ENCODE assay signal across 17 mouse cellular contexts in the genomic region with DNA sequence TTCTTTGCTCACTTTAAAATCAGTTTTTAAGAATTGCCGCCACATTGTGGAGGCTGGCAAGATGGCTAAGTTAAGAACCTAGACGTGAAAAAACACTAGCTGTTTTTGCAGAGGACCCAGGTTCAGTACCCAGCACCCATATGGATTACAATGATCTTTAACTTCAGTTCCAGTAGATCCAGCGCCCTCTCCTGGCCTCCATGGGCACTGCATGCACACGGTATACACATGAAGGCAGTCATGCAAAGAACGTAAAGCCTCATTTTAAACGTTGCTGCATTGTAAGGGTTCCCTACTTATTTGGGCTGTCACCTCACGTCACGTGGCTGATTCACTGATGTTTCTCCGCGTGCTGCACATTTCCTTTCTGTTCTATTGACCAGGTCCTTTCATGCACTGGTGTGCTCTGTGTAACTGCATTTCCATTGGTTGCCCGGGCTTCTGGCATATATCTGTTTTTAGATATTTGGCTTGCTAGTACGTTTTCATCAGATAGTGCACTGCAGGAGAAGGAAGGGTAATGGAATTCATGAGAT. TPM values are rescaled to one million over a fixed set of nuclear protein-coding genes. Genes with fewer than 3 reads are reported as not detected.
A peak's percentile ranks its signal among the peaks of the same experiment; 100 is the strongest.
DNase-seq lines count a peak whose midpoint lies in the region; ATAC-seq and TF ChIP-seq lines count a peak whose summit lies in the region.
"Had no signal": no experiment of that assay in that cellular context is flagged by ENCODE, and none has a peak within 500 bp of the region (broad histone marks: within the 10 kb centered on the region; RNA-seq: fewer than 3 reads in every experiment).

No protein-coding gene starts in this region.

- TF ChIP-seq POLR2A in spleen, adult 2 months (IDR thresholded peaks at IDR 0.05; ENCODE audit: low read depth, low read length), result no peak
- TF ChIP-seq POLR2A in testis, adult 2 months (IDR thresholded peaks at IDR 0.05; ENCODE audit: control insufficient read depth, low read depth, low read length), result no peak

- 70% methylated on average over 12 of the region's 12 CpGs for WGBS in intestine, postnatal 0 days
- 71% methylated on average over 12 of the region's 12 CpGs for WGBS in intestine, embryonic 15.5 days
- 83% methylated on average over 12 of the region's 12 CpGs for WGBS in spleen, adult 2 months

- no peaks in the 10 kb centered on the region for H3K36me3 ChIP-seq in intestine, postnatal 0 days (ENCODE audit: control insufficient read depth, insufficient read depth)
- no peaks in the 10 kb centered on the region for H3K36me3 ChIP-seq in intestine, embryonic 15.5 days
- no peaks in the 10 kb centered on the region for H3K36me3 ChIP-seq in spleen, adult 2 months (ENCODE audit: control insufficient read depth, insufficient read depth, low read length)
- no peaks in the 10 kb centered on the region for H3K36me3 ChIP-seq in testis, adult 2 months (ENCODE audit: control insufficient read depth, insufficient read depth, low read length)
- H3K36me3 ChIP-seq: embryonic facial prominence, embryonic 10.5 days; lung, embryonic 15.5 days; midbrain, embryonic 13.5 days; stomach, embryonic 15.5 days had no signal

- H3K9ac ChIP-seq in intestine, postnatal 0 days (ENCODE audit: low read depth, low read length), result no peak overlapping the region
- no peak overlapping the region for H3K9ac ChIP-seq in intestine, embryonic 15.5 days
- H3K9ac ChIP-seq: forebrain, embryonic 13.5 days; lung, embryonic 15.5 days; midbrain, embryonic 13.5 days; stomach, embryonic 15.5 days had no signal

- no peak for ATAC-seq in intestine, postnatal 0 days
- no peak for ATAC-seq in intestine, embryonic 15.5 days
- ATAC-seq in erythroblast, adult 5-6 weeks (replicated peaks; ENCODE audit: low FRiP score, poor library complexity, severe bottlenecking), result no peak
- ATAC-seq: forebrain, embryonic 13.5 days; midbrain, embryonic 13.5 days had no signal

- H3K4me3 ChIP-seq in intestine, postnatal 0 days (ENCODE audit: low read depth, low read length), result no peak overlapping the region
- no peak overlapping the region for H3K4me3 ChIP-seq in intestine, embryonic 15.5 days (replicated peaks)
- H3K4me3 ChIP-seq in spleen, adult 2 months (ENCODE audit: extremely low read depth, insufficient read depth, insufficient read length), result no peak overlapping the region
- no peak overlapping the region for H3K4me3 ChIP-seq in testis, adult 2 months (ENCODE audit: control insufficient read depth, low read depth, low read length)
- H3K4me3 ChIP-seq: embryonic facial prominence, embryonic 10.5 days; forebrain, embryonic 13.5 days; lung, embryonic 15.5 days; midbrain, embryonic 13.5 days; stomach, embryonic 15.5 days had no signal

- H3K27ac ChIP-seq in intestine, postnatal 0 days (ENCODE audit: low read depth, low read length), result no peak overlapping the region
- no peak overlapping the region for H3K27ac ChIP-seq in intestine, embryonic 15.5 days
- H3K27ac ChIP-seq in spleen, adult 2 months (ENCODE audit: insufficient read depth, low read length), result no peak overlapping the region
- H3K27ac ChIP-seq in testis, adult 2 months (ENCODE audit: control insufficient read depth, insufficient read depth, low read depth, low read length), result no peak overlapping the region
- H3K27ac ChIP-seq: embryonic facial prominence, embryonic 10.5 days; forebrain, embryonic 13.5 days; lung, embryonic 15.5 days; midbrain, embryonic 13.5 days; stomach, embryonic 15.5 days had no signal

- H3K27me3 ChIP-seq in intestine, postnatal 0 days (replicated peaks; ENCODE audit: control insufficient read depth, insufficient read depth, low read length), result no peaks in the 10 kb centered on the region
- no peaks in the 10 kb centered on the region for H3K27me3 ChIP-seq in intestine, embryonic 15.5 days (replicated peaks)
- H3K27me3 ChIP-seq in spleen, adult 2 months (ENCODE audit: control insufficient read depth, insufficient read depth, low read length), result no peaks in the 10 kb centered on the region
- no peaks in the 10 kb centered on the region for H3K27me3 ChIP-seq in testis, adult 2 months (ENCODE audit: control insufficient read depth, insufficient read depth, low read length)
- H3K27me3 ChIP-seq: forebrain, embryonic 13.5 days; stomach, embryonic 15.5 days had no signal

- no peaks in the 10 kb centered on the region for H3K9me3 ChIP-seq in intestine, postnatal 0 days (ENCODE audit: control insufficient read depth)
- no peaks in the 10 kb centered on the region for H3K9me3 ChIP-seq in intestine, embryonic 15.5 days
- H3K9me3 ChIP-seq: embryonic facial prominence, embryonic 10.5 days; forebrain, embryonic 13.5 days; lung, embryonic 15.5 days; midbrain, embryonic 13.5 days; stomach, embryonic 15.5 days had no signal

- TF ChIP-seq CTCF in intestine, postnatal 0 days (IDR thresholded peaks at IDR 0.05; ENCODE audit: low read depth), result peak; percentile 50
- TF ChIP-seq CTCF in spleen, adult 2 months (IDR thresholded peaks at IDR 0.05; ENCODE audit: extremely low read depth, insufficient read depth, insufficient read length, insufficient replicate concordance), result peak; percentile 19; the same call in 1 of the 2 replicates
- TF ChIP-seq CTCF in testis, adult 2 months (IDR thresholded peaks at IDR 0.05; ENCODE audit: control insufficient read depth, insufficient read depth, insufficient replicate concordance, low read depth, low read length), result peak; percentile 81; the same call in 1 of the 2 replicates

- H3K4me2 ChIP-seq in intestine, postnatal 0 days (replicated peaks; ENCODE audit: low read depth), result no peak overlapping the region
- no peak overlapping the region for H3K4me2 ChIP-seq in intestine, embryonic 15.5 days (replicated peaks)
- H3K4me2 ChIP-seq: forebrain, embryonic 13.5 days; lung, embryonic 15.5 days; midbrain, embryonic 13.5 days; stomach, embryonic 15.5 days had no signal

- DNase-seq in spleen, adult 2 months (ENCODE audit: low read depth in 1 of 2, low spot score in 2 of 2), result no peak
- DNase-seq in spleen, postnatal 4 days (ENCODE audit: low spot score in 2 of 2), result no peak
- peak; percentile 62 for DNase-seq in ZHBTc4 (ENCODE audit: low read depth, low spot score)
- no peak for DNase-seq in urinary bladder, postnatal 14 days (ENCODE audit: low spot score)
- DNase-seq: gastrocnemius, postnatal 14 days; kidney, postnatal 25 days had no signal

- no peaks in the 10 kb centered on the region for H3K4me1 ChIP-seq in intestine, postnatal 0 days (replicated peaks; ENCODE audit: control insufficient read depth, insufficient read depth, low read length)
- no peaks in the 10 kb centered on the region for H3K4me1 ChIP-seq in intestine, embryonic 15.5 days (replicated peaks)
- H3K4me1 ChIP-seq in spleen, adult 2 months (ENCODE audit: control insufficient read depth, insufficient read depth, insufficient read length), result no peaks in the 10 kb centered on the region
- no peaks in the 10 kb centered on the region for H3K4me1 ChIP-seq in testis, adult 2 months (ENCODE audit: control insufficient read depth, insufficient read depth, low read length)
- H3K4me1 ChIP-seq: embryonic facial prominence, embryonic 10.5 days; forebrain, embryonic 13.5 days; lung, embryonic 15.5 days; midbrain, embryonic 13.5 days; stomach, embryonic 15.5 days had no signal

RNA-seq across cellular contexts. Expression of a gene that starts 8.3 kb away (rescaled TPM):
- polyA plus RNA-seq in intestine, postnatal 0 days (2015; fragmentation: Nextera tagmentation; extraction: Ambion mirVana), result not detected in 2 replicates
- polyA plus RNA-seq in intestine, embryonic 15.5 days (2015; fragmentation: Nextera tagmentation; extraction: Ambion mirVana), result not detected in 2 replicates
- not detected in 2 replicates for polyA plus RNA-seq in spleen, adult 2 months (2012; rRNA removed)
- polyA plus RNA-seq in testis, adult 2 months (2012; rRNA removed), result 0.96 and 1.1 TPM in 2 replicates
- not detected in 2 replicates for total RNA-seq in erythroblast, adult 5-6 weeks (2015; ENCODE audit: low replicate concordance)
- total RNA-seq in erythroblast, adult 5-6 weeks (2017; ENCODE audit: low replicate concordance), result not detected in 2 replicates
- total RNA-seq: gastrocnemius, postnatal 14 days; left cerebral cortex, postnatal 25 days had no signal
- polyA plus RNA-seq: embryonic facial prominence, embryonic 10.5 days; forebrain, embryonic 13.5 days; midbrain, embryonic 13.5 days; neural tube, embryonic 11.5 days; stomach, embryonic 15.5 days had no signal

RNA-seq across cellular contexts. Expression of a gene that starts 24.3 kb away (rescaled TPM):
- polyA plus RNA-seq in intestine, postnatal 0 days (2015; fragmentation: Nextera tagmentation; extraction: Ambion mirVana), result 0.29 and 0.39 TPM in 2 replicates
- 0.56 and 0.59 TPM in 2 replicates for polyA plus RNA-seq in intestine, embryonic 15.5 days (2015; fragmentation: Nextera tagmentation; extraction: Ambion mirVana)
- 0.68 TPM in 1 of 2 replicates, not detected in the other for polyA plus RNA-seq in spleen, adult 2 months (2012; rRNA removed)
- polyA plus RNA-seq in testis, adult 2 months (2012; rRNA removed), result not detected in 2 replicates
- total RNA-seq in erythroblast, adult 5-6 weeks (2015; ENCODE audit: low replicate concordance), result not detected in 2 replicates
- total RNA-seq in erythroblast, adult 5-6 weeks (2017; ENCODE audit: low replicate concordance), result 1.1 TPM in 1 of 2 replicates, not detected in the other
- total RNA-seq: gastrocnemius, postnatal 14 days; left cerebral cortex, postnatal 25 days had no signal

Comparison
In these comparisons a context has a peak if more than half of its experiments do, and no peak if none do; other contexts are left out.
1. CTCF ChIP-seq: peak in every context shown above with its lines; median percentile 81 in testis, adult 2 months; 50 in intestine, postnatal 0 days; 19 in spleen, adult 2 months.